Mouse (Mus musculus) neural tube, embryonic 15.5 days (tissue): ENCODE data around the gene Spaca6. TPM values are rescaled to one million over a fixed set of nuclear protein-coding genes. Genes with fewer than 3 reads are reported as not detected.
A peak's percentile ranks its signal among the peaks of the same experiment; 100 is the strongest.

Source experiments
- ATAC-seq: fragments of 200-750 bp; cut with Nextera tagmentation; 2 replicates; pipeline ENCODE4 v1.8.0; 2017; ENCODE audit warnings: mild to moderate bottlenecking, moderate TSS enrichment, moderate library complexity; ENCODE audit not compliant: low FRiP score
- H3K27ac ChIP-seq: fragments of 300-500 bp; sonication (generic); replicated peaks from 2 replicates; pipeline ENCODE4 v1.5.1; 2015; ENCODE audit warnings: mild to moderate bottlenecking, inconsistent platforms
- H3K27me3 ChIP-seq: fragments of 300-500 bp; sonication (generic); replicated peaks from 2 replicates; pipeline ENCODE4 v1.6.1; 2015; ENCODE audit warnings: inconsistent platforms
- H3K36me3 ChIP-seq: fragments of 300-500 bp; sonication (generic); 2 replicates; pipeline ENCODE4 v1.6.1; 2015; ENCODE audit warnings: inconsistent platforms
- H3K4me1 ChIP-seq: fragments of 300-500 bp; sonication (generic); 2 replicates; pipeline ENCODE4 v1.6.1; 2015; ENCODE audit warnings: inconsistent platforms
- H3K4me2 ChIP-seq: fragments of 300-500 bp; sonication (generic); 2 replicates; pipeline ENCODE4 v1.6.1; 2015; ENCODE audit warnings: inconsistent platforms, mild to moderate bottlenecking, moderate library complexity
- H3K4me3 ChIP-seq: fragments of 300-500 bp; sonication (generic); replicated peaks from 2 replicates; pipeline ENCODE4 v1.5.1; 2015; ENCODE audit warnings: mild to moderate bottlenecking, inconsistent platforms
- H3K9ac ChIP-seq: fragments of 300-500 bp; sonication (generic); replicated peaks from 2 replicates; pipeline ENCODE4 v1.6.1; 2015; ENCODE audit warnings: mild to moderate bottlenecking, inconsistent platforms
- H3K9me3 ChIP-seq: fragments of 300-500 bp; sonication (generic); replicated peaks from 2 replicates; pipeline ENCODE4 v1.6.1; 2016; ENCODE audit warnings: inconsistent platforms
- WGBS: fragments of 180-500 bp; shearing (Covaris S2); methylation state at CpG from one replicate; pipeline ENCODE4 v1.1.7; 2015; ENCODE audit warnings: mixed read lengths; 5-methylcytosine and 5-hydroxymethylcytosine counted together
- polyA plus RNA-seq: library from polyadenylated mRNA; unstranded; fragments of >200 nt; fragmentation: Nextera tagmentation; extraction: Ambion mirVana; gene quantifications from 2 replicates; pipeline ENCODE4 v1.2.1, GENCODE M21; 2015

The Spaca6 gene
- polyA plus RNA-seq, 1 experiment from 2014 or later, result 29.6 TPM

DNA sequence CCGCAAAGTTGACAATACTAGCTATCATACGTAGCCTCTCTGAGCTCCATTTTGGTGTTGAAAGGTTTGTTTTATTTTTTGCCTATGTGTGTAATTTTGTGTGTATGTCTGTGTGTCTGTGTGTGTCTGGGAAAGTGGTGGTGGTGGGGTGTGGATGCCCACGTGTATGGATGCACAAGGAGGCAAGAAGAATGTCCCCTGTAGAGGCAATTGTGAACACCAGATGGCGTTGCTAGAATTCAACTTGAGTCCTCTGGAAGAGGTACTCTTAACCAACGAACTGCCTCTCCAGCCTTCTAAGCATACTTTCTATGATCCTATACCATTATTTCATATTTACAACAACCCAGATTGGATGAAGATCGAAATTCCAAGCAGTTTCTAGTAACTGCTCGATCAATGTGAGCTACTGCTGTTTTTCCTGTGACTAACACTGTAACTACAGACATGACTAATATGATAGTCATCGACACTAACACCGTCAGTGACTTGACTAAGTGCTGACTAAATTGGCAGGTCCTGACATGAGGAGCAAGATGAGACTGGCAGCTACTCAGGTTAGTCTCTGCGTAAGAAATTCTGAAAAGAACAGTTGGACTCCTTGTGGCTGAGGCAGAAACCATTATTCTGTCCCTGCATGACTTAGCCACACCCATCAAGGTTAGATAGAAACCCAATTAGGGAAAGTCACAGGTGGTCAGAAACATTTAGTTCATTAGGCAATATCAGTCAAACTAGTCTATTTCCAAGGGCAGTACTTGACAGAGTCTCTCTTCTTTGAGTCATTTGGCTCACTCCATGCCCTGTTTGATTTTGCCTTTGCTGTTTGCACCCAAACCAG lies 18.4 kb downstream of the Spaca6 start:
- Histone ChIP-seq H3K4me3 (no peak overlapping the region), H3K27me3 (no peaks in the 10 kb centered on the region), H3K36me3 (peaks cover 2% of the 10 kb centered on the region; the same call in 1 of the 2 replicates), H3K27ac (no peak overlapping the region), H3K4me2 (no peak overlapping the region), H3K9me3 (no peaks in the 10 kb centered on the region), H3K4me1 (no peaks in the 10 kb centered on the region), H3K9ac (no peak overlapping the region)
- WGBS, result 73% methylated on average over 10 of the region's 10 CpGs
- ATAC-seq, result no peak

DNA sequence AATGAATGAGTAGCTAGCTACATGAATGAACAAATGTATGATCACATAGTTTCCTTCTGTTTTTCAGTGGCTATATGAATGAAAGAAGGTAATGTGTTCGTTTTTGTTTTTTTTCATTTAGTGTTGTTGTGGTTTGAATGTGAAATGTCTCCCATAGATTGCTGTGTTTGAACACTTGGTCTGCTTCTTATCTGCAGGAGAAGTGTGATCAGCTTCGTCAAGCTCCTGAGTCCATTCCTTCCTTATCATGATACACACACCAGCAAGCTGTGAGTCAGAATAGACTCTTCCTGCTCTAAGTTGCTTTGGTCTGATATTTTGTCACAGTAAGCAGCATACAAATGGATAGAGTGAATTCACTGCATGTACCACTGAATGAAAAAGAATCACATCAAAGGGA lies 22.0 kb downstream of the Spaca6 start:
- WGBS, result 93% methylated on average over 2 of the region's 2 CpGs
- no peak overlapping the region for H3K9ac ChIP-seq
- no peaks in the 10 kb centered on the region for H3K27me3 ChIP-seq
- ATAC-seq, result no peak
- H3K27ac ChIP-seq, result no peak overlapping the region
- H3K4me3 ChIP-seq, result no peak overlapping the region
- no peaks in the 10 kb centered on the region for H3K36me3 ChIP-seq
- H3K4me1 ChIP-seq, result no peaks in the 10 kb centered on the region
- no peak overlapping the region for H3K4me2 ChIP-seq
- no peaks in the 10 kb centered on the region for H3K9me3 ChIP-seq

DNA sequence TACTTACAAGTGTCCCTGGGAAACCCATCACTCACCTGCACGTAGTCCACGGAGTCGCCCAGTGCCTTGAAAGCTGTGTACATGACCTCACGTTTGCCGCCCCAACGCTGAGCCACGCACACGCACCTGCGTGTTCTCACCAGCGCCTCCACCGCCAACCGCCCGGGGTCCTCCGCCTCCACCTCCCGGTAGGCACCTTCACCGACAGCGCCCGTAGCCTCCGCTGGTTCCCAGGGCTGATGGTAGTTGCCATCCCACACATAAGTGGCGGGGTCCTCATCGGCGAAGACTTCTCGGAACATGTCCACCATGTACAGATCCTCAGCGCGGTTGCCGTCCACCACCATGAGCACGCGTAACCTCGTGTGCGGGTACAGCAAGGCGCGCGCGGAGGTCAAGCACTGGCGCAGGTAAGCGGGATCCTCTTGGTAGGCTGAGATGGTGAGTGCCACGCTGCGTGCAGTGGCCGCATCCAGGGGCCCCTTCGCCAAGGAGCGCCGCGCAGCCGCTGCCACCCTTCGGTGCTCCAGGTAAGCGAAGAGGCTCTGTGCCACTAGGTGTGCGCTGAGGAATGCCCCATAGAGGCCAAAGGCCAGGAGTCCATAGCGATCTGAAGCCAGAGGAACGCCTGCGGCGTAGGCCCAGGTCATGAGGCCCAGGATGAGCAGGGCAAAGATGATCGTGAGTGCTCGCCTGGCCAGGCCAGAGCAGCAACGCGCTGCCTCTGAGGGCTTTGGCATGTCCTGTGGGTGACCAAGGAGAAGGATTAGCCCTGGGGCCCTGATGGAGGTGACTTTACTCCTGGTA lies 23.2 kb downstream of the Spaca6 start:
- Histone ChIP-seq H3K27me3 (no peaks in the 10 kb centered on the region), H3K9ac (peak overlapping the region; percentile 8), H3K36me3 (no peaks in the 10 kb centered on the region), H3K4me3 (peak overlapping the region; percentile 37), H3K9me3 (no peaks in the 10 kb centered on the region), H3K4me1 (no peaks in the 10 kb centered on the region), H3K4me2 (peak overlapping the region; percentile 57), H3K27ac (no peak overlapping the region)
- ATAC-seq, result peak; percentile 77
- WGBS, result 17% methylated on average over 55 of the region's 55 CpGs

DNA sequence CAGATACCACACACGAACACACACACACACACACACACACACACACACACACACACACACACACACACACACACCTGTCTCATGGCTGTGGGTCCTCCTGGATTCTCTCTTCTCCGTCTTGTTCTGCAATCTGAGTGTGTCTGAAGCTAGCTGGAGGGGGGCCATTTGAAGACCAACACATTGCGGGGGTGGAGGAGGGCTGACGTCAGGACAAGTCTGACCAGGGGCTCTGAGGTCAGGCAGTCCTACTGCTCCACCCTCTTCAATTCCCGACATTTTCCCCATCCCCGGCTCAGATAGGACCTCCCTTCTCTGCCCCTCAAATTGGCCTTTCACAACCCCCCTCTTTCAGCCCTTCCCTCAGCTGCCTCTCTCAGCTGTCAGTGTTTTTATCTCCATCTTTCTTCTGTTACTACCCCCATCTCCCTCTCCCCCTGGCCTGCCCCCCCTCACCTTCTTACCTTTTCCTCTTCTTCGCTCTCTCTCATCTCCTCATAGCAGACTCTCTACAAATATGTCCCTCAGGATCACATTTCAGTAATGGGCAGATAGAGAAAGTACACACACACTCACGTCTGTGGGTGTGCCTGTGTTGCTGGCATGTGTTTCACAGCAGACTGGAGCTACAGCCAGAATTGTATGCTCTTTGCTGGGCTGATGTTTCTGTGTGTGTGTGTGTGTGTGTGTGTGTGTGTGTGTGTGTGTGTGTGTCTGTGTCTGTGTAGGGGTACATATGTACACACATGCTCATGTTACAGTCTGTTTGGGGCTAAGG lies 28.3 kb downstream of the Spaca6 start, which contains the start of gene Has1:
Gene Has1, minus strand, starts transcription at position 142 of the 775 bp plus-strand sequence.
- H3K4me3 ChIP-seq, result no peak within 1 kb of the TSS
- H3K9me3 ChIP-seq, result no peaks in the 10 kb centered on the region
- no peak within 1 kb of the TSS for H3K4me2 ChIP-seq
- no peak within 1 kb of the TSS for H3K9ac ChIP-seq
- no peaks in the 10 kb centered on the region for H3K27me3 ChIP-seq
- no peaks in the 10 kb centered on the region for H3K4me1 ChIP-seq
- 55% methylated on average over 7 of the region's 8 CpGs for WGBS
- H3K27ac ChIP-seq, result no peak within 1 kb of the TSS
- no peak for ATAC-seq
- no peaks in the 10 kb centered on the region for H3K36me3 ChIP-seq

DNA sequence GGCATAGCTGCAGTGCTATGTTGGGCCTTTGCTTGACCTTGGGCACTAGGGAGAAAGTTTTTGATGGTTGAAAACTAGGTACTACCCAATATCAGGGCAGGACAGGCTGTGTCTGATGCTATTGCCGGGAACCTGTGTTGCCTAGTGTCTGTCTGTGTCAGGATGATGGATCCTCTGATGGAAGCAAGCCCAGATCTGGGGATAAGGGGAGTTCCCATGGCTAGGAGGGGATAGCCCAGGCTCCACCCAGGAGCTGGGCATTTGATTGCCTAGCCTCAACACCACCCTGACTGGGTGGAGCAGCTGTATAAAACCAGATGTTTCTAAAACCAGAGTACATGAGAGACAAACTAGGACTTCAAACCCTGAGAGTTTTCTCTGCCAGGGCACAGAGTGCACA lies 29.7 kb downstream of the Spaca6 start:
- Histone ChIP-seq H3K27ac (no peak overlapping the region), H3K27me3 (no peaks in the 10 kb centered on the region), H3K36me3 (no peaks in the 10 kb centered on the region), H3K9me3 (no peaks in the 10 kb centered on the region), H3K4me3 (no peak overlapping the region), H3K4me2 (no peak overlapping the region), H3K4me1 (no peaks in the 10 kb centered on the region), H3K9ac (no peak overlapping the region)
- 63% methylated on average over 1 of the region's 1 CpGs for WGBS
- no peak for ATAC-seq

DNA sequence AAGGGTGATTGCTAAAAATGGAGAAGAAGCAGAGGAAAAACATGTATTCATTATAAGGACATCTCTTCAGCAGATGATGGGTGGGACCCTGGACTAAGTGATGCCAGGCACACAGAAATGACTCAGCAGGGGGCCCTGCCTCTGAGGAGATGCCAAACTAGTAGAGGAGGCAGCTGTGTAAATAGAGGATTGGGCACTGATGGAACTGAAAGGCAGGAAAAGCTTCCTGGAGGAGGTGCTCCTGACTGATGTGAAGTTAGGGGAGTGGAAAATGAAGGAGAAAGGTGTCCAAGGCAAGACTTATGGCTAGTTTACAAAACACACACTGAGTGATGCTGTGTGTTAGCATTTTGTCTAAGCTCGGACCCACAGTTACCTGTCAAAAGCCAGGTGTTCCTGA lies 30.5 kb downstream of the Spaca6 start:
- H3K36me3 ChIP-seq, result no peaks in the 10 kb centered on the region; the same call in 1 of the 2 replicates
- no peak overlapping the region for H3K4me3 ChIP-seq
- no peak overlapping the region for H3K4me2 ChIP-seq
- H3K27ac ChIP-seq, result no peak overlapping the region
- H3K4me1 ChIP-seq, result no peaks in the 10 kb centered on the region
- 90% methylated on average over 1 of the region's 1 CpGs for WGBS
- no peaks in the 10 kb centered on the region for H3K9me3 ChIP-seq
- ATAC-seq, result no peak
- H3K27me3 ChIP-seq, result no peaks in the 10 kb centered on the region
- H3K9ac ChIP-seq, result no peak overlapping the region

DNA sequence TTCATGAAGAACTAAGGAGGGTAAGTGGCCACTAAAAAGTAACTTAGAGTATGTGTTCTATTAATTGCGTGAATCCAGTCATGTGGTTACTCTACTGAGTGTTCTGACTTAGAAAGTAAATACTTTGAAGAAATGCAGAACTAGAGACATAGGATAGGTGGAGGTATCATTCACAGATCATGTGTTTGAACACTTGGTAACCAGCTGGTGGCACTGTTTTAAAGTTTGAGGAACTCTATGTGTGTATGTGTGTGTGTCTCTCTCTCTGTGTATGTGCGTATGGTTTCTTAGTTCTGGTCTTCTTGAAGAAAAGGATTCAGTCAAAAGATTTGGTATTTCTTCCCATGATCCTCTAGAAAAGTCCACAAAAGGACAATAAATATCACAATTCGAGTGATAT lies 33.2 kb downstream of the Spaca6 start:
- Histone ChIP-seq H3K4me2 (no peak overlapping the region), H3K9me3 (no peaks in the 10 kb centered on the region), H3K27ac (no peak overlapping the region), H3K9ac (no peak overlapping the region), H3K4me3 (no peak overlapping the region), H3K4me1 (no peaks in the 10 kb centered on the region), H3K36me3 (peaks cover 16% of the 10 kb centered on the region), H3K27me3 (no peaks in the 10 kb centered on the region)
- no peak for ATAC-seq
- WGBS, result 91% methylated on average over 3 of the region's 3 CpGs

DNA sequence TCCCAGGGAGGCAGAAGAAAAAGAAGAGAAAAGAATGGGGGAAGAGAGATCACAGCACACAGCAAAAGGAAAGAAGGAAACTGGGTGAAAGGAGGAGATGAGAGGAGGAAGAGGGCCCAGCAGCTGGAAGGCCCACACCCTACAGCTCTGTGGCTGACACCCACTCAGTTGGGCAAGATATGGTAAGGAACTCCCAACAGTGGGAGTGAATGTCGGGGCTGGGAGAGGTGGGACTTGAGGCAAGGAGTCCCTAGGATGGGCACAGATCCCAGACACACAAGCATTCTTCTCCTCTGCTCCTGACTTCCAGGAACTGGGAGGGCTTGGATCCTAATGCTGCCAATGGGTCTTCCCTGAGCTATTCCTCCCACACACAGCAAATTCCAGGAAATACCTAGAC lies 35.4 kb downstream of the Spaca6 start:
- 83% methylated on average over 1 of the region's 1 CpGs for WGBS
- ATAC-seq, result no peak
- H3K4me3 ChIP-seq, result no peak overlapping the region
- no peaks in the 10 kb centered on the region for H3K9me3 ChIP-seq
- no peaks in the 10 kb centered on the region for H3K27me3 ChIP-seq
- peaks cover 17% of the 10 kb centered on the region for H3K36me3 ChIP-seq
- H3K4me2 ChIP-seq, result no peak overlapping the region
- no peaks in the 10 kb centered on the region for H3K4me1 ChIP-seq
- H3K9ac ChIP-seq, result no peak overlapping the region
- no peak overlapping the region for H3K27ac ChIP-seq

DNA sequence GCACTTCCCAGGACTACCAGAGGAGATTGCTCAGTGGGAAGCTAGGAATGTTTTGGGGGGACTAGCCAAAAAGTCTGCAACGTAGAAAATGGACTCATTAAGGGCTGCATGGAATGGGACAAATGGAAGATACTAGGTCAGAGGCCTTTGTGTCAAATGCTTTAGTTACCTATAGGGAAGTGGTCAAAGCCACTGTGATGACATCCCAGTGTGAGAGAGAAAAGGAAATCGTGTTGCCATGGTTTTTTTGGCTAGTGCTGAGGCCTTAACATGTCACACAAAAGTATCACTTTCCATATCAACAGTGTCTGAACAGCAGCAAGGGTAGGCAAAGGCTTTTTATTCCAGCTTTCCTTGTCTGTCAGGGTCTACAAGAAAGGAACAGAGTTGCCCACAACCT lies 38.2 kb downstream of the Spaca6 start:
- no peak overlapping the region for H3K27ac ChIP-seq
- H3K4me3 ChIP-seq, result no peak overlapping the region
- WGBS, result 55% methylated on average over 2 of the region's 2 CpGs
- H3K4me1 ChIP-seq, result no peaks in the 10 kb centered on the region
- no peak overlapping the region for H3K4me2 ChIP-seq
- no peaks in the 10 kb centered on the region for H3K9me3 ChIP-seq
- no peaks in the 10 kb centered on the region for H3K27me3 ChIP-seq
- ATAC-seq, result no peak
- H3K36me3 ChIP-seq, result peaks cover 17% of the 10 kb centered on the region
- no peak overlapping the region for H3K9ac ChIP-seq

DNA sequence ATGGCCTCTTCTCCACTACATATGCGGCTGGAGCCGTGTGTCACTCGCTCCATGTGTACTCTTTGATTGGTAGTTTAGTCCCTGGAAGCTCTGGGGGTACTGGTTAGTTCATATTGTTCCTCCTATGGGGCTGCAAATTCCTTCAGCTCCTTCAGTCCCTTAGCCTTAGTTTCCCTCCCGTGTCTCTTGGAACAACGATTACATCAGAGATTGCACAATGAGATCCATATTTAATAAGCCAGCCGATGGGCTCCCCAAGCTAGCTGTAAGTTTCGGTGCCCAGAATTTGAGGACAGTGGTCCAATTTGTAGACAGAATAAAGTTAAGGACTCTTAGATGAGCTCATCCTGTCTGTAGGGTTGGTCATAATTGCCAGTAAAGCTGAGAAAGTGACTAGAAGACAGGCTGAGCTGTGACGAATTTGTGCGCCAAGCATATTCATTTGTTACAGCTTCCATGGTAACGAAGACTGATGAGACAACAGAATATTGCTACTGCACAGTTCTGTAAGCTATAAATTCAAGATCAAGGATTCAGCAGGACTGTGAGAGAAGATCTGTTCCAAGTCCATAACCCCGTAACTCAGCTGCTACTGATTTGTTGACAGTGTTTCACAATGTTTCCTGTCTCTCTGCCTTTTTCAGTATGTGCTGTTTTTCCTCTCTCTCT lies 40.0 kb downstream of the Spaca6 start:
- H3K4me1 ChIP-seq, result no peaks in the 10 kb centered on the region
- 87% methylated on average over 11 of the region's 11 CpGs for WGBS
- no peak for ATAC-seq
- H3K4me2 ChIP-seq, result no peak overlapping the region
- no peaks in the 10 kb centered on the region for H3K9me3 ChIP-seq
- no peak overlapping the region for H3K27ac ChIP-seq
- H3K9ac ChIP-seq, result no peak overlapping the region
- no peaks in the 10 kb centered on the region for H3K27me3 ChIP-seq
- H3K4me3 ChIP-seq, result no peak overlapping the region
- peaks cover 17% of the 10 kb centered on the region for H3K36me3 ChIP-seq

DNA sequence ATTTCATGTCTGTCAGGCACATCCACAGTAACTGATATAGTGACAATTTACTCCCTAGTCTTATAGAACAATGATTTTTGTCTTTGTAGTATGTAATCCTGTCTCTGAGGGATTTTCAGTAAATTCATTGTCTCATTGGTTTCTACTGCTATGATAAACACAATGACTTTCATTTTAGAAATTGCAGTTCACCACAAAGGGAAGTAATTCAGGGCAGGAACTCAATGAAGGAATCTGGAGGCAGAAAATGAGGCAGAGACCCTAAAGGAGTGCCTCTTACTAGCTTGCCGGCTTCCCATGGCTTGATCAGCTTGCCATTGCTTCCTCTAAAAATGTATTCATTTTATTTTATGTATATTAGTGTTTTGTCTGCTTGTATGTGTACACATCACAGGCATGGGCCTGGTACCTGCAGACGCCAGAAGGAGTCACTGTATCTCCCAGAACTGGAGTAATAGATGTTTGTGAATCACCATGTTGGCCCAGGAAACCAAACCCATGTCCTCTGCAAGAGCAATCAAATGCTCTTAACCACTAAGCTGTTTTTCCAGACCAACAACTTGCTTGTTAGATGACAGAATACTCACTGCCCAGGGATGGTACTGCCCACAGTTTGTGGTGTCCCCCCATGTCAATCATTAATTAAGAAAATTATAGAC lies 44.1 kb downstream of the Spaca6 start:
- no peak for ATAC-seq
- WGBS, result 79% methylated on average over 2 of the region's 2 CpGs
- no peaks in the 10 kb centered on the region for H3K4me1 ChIP-seq

More for the DNA sequence above, 44.1 kb downstream of the Spaca6 start:
- H3K27ac ChIP-seq, result no peak overlapping the region
- no peak overlapping the region for H3K4me2 ChIP-seq
- H3K36me3 ChIP-seq, result no peaks in the 10 kb centered on the region
- no peaks in the 10 kb centered on the region for H3K27me3 ChIP-seq
- H3K9ac ChIP-seq, result no peak overlapping the region
- peaks cover 5% of the 10 kb centered on the region; the same call in 1 of the 2 replicates for H3K9me3 ChIP-seq
- no peak overlapping the region for H3K4me3 ChIP-seq
